ENCODE assay signal across 8 mouse cellular contexts in the genomic region with DNA sequence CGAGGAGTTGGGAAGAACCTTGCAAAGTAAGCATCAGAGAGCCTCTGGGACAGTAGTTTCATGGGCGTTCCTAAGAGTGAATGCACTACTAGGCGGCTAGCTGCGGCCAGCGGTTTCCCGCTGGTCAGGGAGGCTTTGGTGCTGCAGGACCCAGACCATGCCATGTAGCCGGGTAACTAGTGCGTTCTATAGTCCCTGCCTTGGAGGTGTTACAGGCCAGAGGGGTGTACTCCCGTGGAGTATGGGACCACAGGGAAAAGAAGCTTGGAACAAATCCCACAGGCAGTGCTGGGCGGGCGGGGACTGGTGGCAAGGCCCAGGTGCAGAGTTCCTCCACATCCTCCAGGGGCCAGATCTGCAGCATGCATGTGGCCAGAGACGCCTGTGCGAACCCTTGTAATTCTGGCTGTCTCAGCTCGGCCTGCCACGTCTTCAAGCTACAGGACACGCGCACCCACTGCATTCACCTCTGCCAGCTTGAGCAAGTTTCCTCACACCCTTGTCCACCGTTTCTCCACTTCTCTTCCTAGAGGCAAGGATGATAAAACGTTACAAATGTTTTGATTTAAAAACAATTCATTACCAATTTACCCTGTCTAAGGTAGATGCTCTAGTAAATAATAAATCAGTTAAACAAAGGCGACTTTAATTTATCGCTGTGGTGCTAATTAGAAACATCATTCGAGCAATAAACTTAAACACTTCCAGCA. TPM values are rescaled to one million over a fixed set of nuclear protein-coding genes. Genes with fewer than 3 reads are reported as not detected.
DNase-seq lines count a peak whose midpoint lies in the region; ATAC-seq and TF ChIP-seq lines count a peak whose summit lies in the region.

No protein-coding gene starts in this region.

- H3K27ac ChIP-seq in lung, embryonic 14.5 days (ENCODE audit: low read depth) = no peak overlapping the region
- peak overlapping the region; percentile 89 for H3K27ac ChIP-seq in embryonic facial prominence, embryonic 14.5 days (replicated peaks; ENCODE audit: low read depth, low read length)
- H3K27ac ChIP-seq in intestine, embryonic 15.5 days = peak overlapping the region; percentile 89

- peaks cover 63% of the 10 kb centered on the region for H3K27me3 ChIP-seq in lung, embryonic 14.5 days (ENCODE audit: insufficient read depth, low read length)
- H3K27me3 ChIP-seq in embryonic facial prominence, embryonic 14.5 days (replicated peaks; ENCODE audit: control insufficient read depth, insufficient read depth, low read length) = peaks cover 13% of the 10 kb centered on the region; the same call in 1 of the 2 replicates
- H3K27me3 ChIP-seq in intestine, embryonic 15.5 days (replicated peaks) = 0 out of 2 replicates have a peak, but pooled peaks cover 5% of the 10 kb centered on the region

- H3K36me3 ChIP-seq in lung, embryonic 14.5 days (ENCODE audit: insufficient read depth) = no peaks in the 10 kb centered on the region
- no peaks in the 10 kb centered on the region for H3K36me3 ChIP-seq in embryonic facial prominence, embryonic 14.5 days (ENCODE audit: control insufficient read depth, insufficient read depth, low read length)
- H3K36me3 ChIP-seq in intestine, embryonic 15.5 days = no peaks in the 10 kb centered on the region

- WGBS in lung, embryonic 14.5 days = 7% methylated on average over 22 of the region's 22 CpGs
- WGBS in embryonic facial prominence, embryonic 14.5 days = 5% methylated on average over 22 of the region's 22 CpGs
- 13% methylated on average over 22 of the region's 22 CpGs for WGBS in intestine, embryonic 15.5 days

- H3K4me2 ChIP-seq in lung, embryonic 14.5 days = no peak overlapping the region
- peak overlapping the region; percentile 64 for H3K4me2 ChIP-seq in embryonic facial prominence, embryonic 14.5 days (ENCODE audit: low read depth, low read length)
- peak overlapping the region; percentile 62 for H3K4me2 ChIP-seq in intestine, embryonic 15.5 days (replicated peaks)

- TF ChIP-seq CTCF in lung, embryonic 14.5 days (IDR thresholded peaks at IDR 0.05; ENCODE audit: low read depth) = 0 out of 2 replicates have a peak, but pooled peaks have one; percentile 13

- H3K9me3 ChIP-seq in lung, embryonic 14.5 days (ENCODE audit: low read depth, low read length) = no peaks in the 10 kb centered on the region
- H3K9me3 ChIP-seq in embryonic facial prominence, embryonic 14.5 days (ENCODE audit: control insufficient read depth, low read length) = no peaks in the 10 kb centered on the region
- H3K9me3 ChIP-seq in intestine, embryonic 15.5 days = no peaks in the 10 kb centered on the region

- H3K4me3 ChIP-seq in lung, embryonic 14.5 days (ENCODE audit: low read depth, low read length) = no peak overlapping the region
- H3K4me3 ChIP-seq in embryonic facial prominence, embryonic 14.5 days (ENCODE audit: low read depth, low read length) = peak overlapping the region; percentile 31
- peak overlapping the region; percentile 39 for H3K4me3 ChIP-seq in intestine, embryonic 15.5 days (replicated peaks)

- H3K4me1 ChIP-seq in lung, embryonic 14.5 days (ENCODE audit: insufficient read depth) = 0 out of 2 replicates have a peak, but pooled peaks cover 5% of the 10 kb centered on the region
- peaks cover 11% of the 10 kb centered on the region for H3K4me1 ChIP-seq in embryonic facial prominence, embryonic 14.5 days (ENCODE audit: control insufficient read depth, insufficient read depth, low read length)
- no peaks in the 10 kb centered on the region for H3K4me1 ChIP-seq in intestine, embryonic 15.5 days (replicated peaks)

- peak; percentile 57 for ATAC-seq in lung, embryonic 14.5 days (ENCODE audit: insufficient read depth)
- ATAC-seq in embryonic facial prominence, embryonic 14.5 days (ENCODE audit: low read depth) = peak; percentile 44
- ATAC-seq in intestine, embryonic 15.5 days = peak; percentile 19; the same call in 1 of the 2 replicates
- no peak for ATAC-seq in inflammation-experienced regulatory T-cells, adult 6 months

- H3K9ac ChIP-seq in lung, embryonic 14.5 days = no peak overlapping the region
- peak overlapping the region; percentile 70 for H3K9ac ChIP-seq in embryonic facial prominence, embryonic 14.5 days (ENCODE audit: low read depth, low read length)
- peak overlapping the region; percentile 64 for H3K9ac ChIP-seq in intestine, embryonic 15.5 days

- peak; percentile 51 for DNase-seq in lung, embryonic 14.5 days
- no peak for DNase-seq in lung, postnatal 36 days
- DNase-seq in embryonic facial prominence, embryonic 14.5 days (ENCODE audit: low spot score) = peak; percentile 79
- DNase-seq in retina, postnatal 1 day = peak; percentile 74
- DNase-seq in frontal cortex, postnatal 36 days (ENCODE audit: low spot score in 2 of 2) = no peak
- no peak for DNase-seq in B cell, adult 2 months

RNA-seq across cellular contexts. Expression of a gene that starts 2.0 kb away (rescaled TPM):
- polyA plus RNA-seq in lung, embryonic 14.5 days (2014; fragmentation: Nextera tagmentation; extraction: Ambion mirVana) = 0.30 and 0.53 TPM in 2 replicates
- 33.9 and 45.0 TPM in 2 replicates for polyA plus RNA-seq in embryonic facial prominence, embryonic 14.5 days (2014; fragmentation: Nextera tagmentation; extraction: Ambion mirVana)
- polyA plus RNA-seq in intestine, embryonic 15.5 days (2015; fragmentation: Nextera tagmentation; extraction: Ambion mirVana) = 110 and 127 TPM in 2 replicates
- polyA plus RNA-seq in inflammation-experienced regulatory T-cells, adult 6 months (2017; shearing (Covaris generic)) = under 1 TPM; 0.34 to 0.99 (median 0.50) TPM

Comparison
In these comparisons a context has a peak if more than half of its experiments do, and no peak if none do; other contexts are left out.
1. DNase-seq: peak in lung, embryonic 14.5 days (single experiment), embryonic facial prominence, embryonic 14.5 days (single experiment) and retina, postnatal 1 day (single experiment); none in lung, postnatal 36 days (single experiment), frontal cortex, postnatal 36 days (0 of 2) and B cell, adult 2 months (0 of 2).
2. RNA of a gene that starts 2.0 kb away (polyA plus RNA-seq): 110 to 127 TPM in intestine, embryonic 15.5 days and 33.9 to 45.0 TPM in embryonic facial prominence, embryonic 14.5 days; 0.34 to 0.99 TPM in inflammation-experienced regulatory T-cells, adult 6 months and 0.30 to 0.53 TPM in lung, embryonic 14.5 days; every median in the first group is over 10 times any median in the second.